Mouse (Mus musculus) hindbrain, embryonic 14.5 days (tissue): ENCODE data around the gene Wwox. TPM values are rescaled to one million over a fixed set of nuclear protein-coding genes. Genes with fewer than 3 reads are reported as not detected.

Source experiments
- ATAC-seq: fragments of 200-750 bp; cut with Nextera tagmentation; 2 replicates; pipeline ENCODE4 v1.8.0; 2017; ENCODE audit warnings: moderate number of reproducible peaks, mild to moderate bottlenecking, moderate TSS enrichment, moderate library complexity; ENCODE audit not compliant: low FRiP score
- DNase-seq: peaks from one replicate; pipeline ENCODE4 v3.0.0-alpha.2; 2015; ENCODE audit warnings: low spot score
- H3K27ac ChIP-seq: fragments of 300-500 bp; sonication (generic); 2 replicates; pipeline ENCODE4 v1.5.1; 2014; ENCODE audit warnings: mild to moderate bottlenecking, moderate library complexity
- H3K27me3 ChIP-seq: fragments of 300-500 bp; sonication (generic); 2 replicates; pipeline ENCODE4 v1.6.1; 2014; ENCODE audit warnings: mild to moderate bottlenecking, low read length, mixed read lengths; ENCODE audit not compliant: control insufficient read depth, insufficient read depth
- H3K36me3 ChIP-seq: fragments of 300-500 bp; sonication (generic); replicated peaks from 2 replicates; pipeline ENCODE4 v1.6.1; 2014; ENCODE audit not compliant: control insufficient read depth, insufficient read depth
- H3K4me1 ChIP-seq: fragments of 300-500 bp; sonication (generic); replicated peaks from 2 replicates; pipeline ENCODE4 v1.6.1; 2014; ENCODE audit warnings: antibody characterized with exemption, low read length, mixed read lengths; ENCODE audit not compliant: control insufficient read depth, insufficient read depth
- H3K4me2 ChIP-seq: fragments of 300-500 bp; sonication (generic); replicated peaks from 2 replicates; pipeline ENCODE4 v1.6.1; 2014; ENCODE audit warnings: mild to moderate bottlenecking, moderate library complexity
- H3K4me3 ChIP-seq: fragments of 300-500 bp; sonication (generic); replicated peaks from 2 replicates; pipeline ENCODE4 v1.5.1; 2014; ENCODE audit warnings: mild to moderate bottlenecking, low read length
- H3K9ac ChIP-seq: fragments of 300-500 bp; sonication (generic); 2 replicates; pipeline ENCODE4 v1.6.1; 2014
- H3K9me3 ChIP-seq: fragments of 300-500 bp; sonication (generic); 2 replicates; pipeline ENCODE4 v1.6.1; 2016; ENCODE audit warnings: low read length; ENCODE audit not compliant: control insufficient read depth
- WGBS: fragments of 180-500 bp; shearing (Covaris S2); extraction: QIAGEN DNeasy Blood & Tissue Kit; methylation state at CpG from one replicate; pipeline ENCODE4 v1.1.7; 2014; 5-methylcytosine and 5-hydroxymethylcytosine counted together
- polyA plus RNA-seq: library from polyadenylated mRNA; unstranded; fragments of >200 nt; fragmentation: Nextera tagmentation; extraction: Ambion mirVana; gene quantifications from 2 replicates; pipeline ENCODE4 v1.2.1, GENCODE M21; 2014

The Wwox gene
- polyA plus RNA-seq, 1 experiment from 2014 or later: 12.7 TPM

DNA sequence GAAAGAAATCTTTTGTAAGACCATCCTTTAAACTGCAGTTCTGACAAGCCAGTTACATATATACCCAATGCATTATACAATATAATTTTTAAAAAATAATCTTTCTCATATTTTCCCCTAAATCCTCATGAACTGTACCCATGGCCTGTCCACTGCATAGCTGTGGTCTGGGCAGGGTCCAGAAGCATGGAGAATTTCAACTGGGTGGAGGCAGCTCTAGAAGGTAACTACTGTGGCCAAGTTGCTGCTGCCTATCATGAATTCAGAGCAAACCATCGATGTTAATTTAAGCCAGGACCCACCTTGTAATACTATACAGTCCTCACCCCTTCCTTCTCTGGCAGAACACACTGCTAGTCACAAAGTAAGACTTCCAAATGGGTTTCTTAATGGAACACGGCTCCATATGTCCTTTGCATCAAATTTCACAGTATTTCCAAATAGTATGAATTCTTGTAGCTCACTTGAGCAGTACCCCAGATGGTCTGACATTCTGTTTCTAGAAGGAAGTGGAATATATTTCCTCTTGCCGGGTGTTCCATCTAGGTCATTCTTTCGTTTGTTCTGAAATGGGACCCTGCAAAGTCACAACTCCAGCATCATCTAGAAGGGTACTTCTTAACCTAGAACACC is 255.2 kb downstream of the Wwox start:
- H3K27ac ChIP-seq: no peak overlapping the region
- no peak overlapping the region for H3K9ac ChIP-seq
- no peaks in the 10 kb centered on the region for H3K4me1 ChIP-seq
- H3K27me3 ChIP-seq: no peaks in the 10 kb centered on the region
- ATAC-seq (no peak), DNase-seq (no peak)
- WGBS: 85% methylated on average over 4 of the region's 4 CpGs
- no peaks in the 10 kb centered on the region for H3K36me3 ChIP-seq
- H3K9me3 ChIP-seq: no peaks in the 10 kb centered on the region
- no peak overlapping the region for H3K4me3 ChIP-seq
- H3K4me2 ChIP-seq: no peak overlapping the region

DNA sequence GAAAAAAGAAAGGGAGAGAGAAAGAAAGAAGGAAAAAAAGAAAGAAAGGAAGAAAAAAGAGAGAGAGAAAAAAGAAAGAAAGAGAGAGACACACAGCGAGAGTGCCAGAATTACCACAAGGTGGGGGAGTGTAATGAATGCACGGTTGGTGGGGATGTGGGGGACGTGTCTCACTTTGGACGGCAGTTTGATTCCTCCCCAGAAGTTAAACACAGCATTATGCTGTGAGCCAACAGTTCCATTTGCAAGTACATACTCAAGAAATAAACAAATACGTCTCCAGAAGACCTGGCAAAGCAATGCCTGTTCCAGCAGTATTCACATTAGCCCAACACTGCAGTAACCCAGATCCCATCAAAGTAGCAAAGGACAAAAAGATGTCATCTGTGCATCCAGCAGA is 264.1 kb downstream of the Wwox start:
- H3K27me3 ChIP-seq: no peaks in the 10 kb centered on the region
- 78% methylated on average over 5 of the region's 5 CpGs for WGBS
- peaks cover 9% of the 10 kb centered on the region; the same call in 1 of the 2 replicates for H3K9me3 ChIP-seq
- ATAC-seq: no peak
- no peaks in the 10 kb centered on the region for H3K36me3 ChIP-seq
- no peak overlapping the region for H3K27ac ChIP-seq
- H3K4me1 ChIP-seq: peaks cover 8% of the 10 kb centered on the region
- H3K4me2 ChIP-seq: no peak overlapping the region
- no peak overlapping the region for H3K4me3 ChIP-seq
- DNase-seq: no peak
- H3K9ac ChIP-seq: no peak overlapping the region

DNA sequence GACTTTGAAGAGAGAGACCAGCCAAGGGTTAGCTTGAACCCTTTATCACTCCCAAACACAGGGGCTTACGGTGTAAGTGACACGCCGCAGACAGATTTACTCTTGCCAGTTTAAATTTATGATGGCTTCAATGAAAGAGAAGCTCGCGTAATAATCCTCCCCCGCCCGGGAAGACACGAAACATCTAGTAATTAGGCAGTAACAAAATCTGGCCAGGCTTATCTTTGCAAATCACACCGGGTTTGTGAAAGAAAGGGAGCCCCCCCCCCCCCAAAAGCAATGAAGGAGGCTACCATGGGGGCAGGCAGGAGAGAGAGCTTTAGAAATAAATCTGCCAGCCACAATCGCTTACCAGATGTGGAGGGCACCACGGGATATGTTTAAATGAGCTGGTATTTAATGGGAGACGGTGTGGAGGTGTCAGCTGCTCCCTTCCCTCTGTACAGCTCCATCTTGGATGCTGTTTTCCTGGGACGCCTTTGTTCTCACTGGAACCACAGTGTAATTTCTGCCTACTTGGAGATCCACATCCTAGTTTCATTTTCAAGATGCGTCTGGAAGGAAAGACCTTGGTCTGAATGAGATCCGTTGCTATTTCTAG is 268.2 kb downstream of the Wwox start:
- ATAC-seq (no peak), DNase-seq (no peak)
- peak overlapping the region; percentile 62 for H3K27ac ChIP-seq
- H3K36me3 ChIP-seq: no peaks in the 10 kb centered on the region
- WGBS: 45% methylated on average over 15 of the region's 15 CpGs
- no peaks in the 10 kb centered on the region for H3K27me3 ChIP-seq
- H3K4me3 ChIP-seq: no peak overlapping the region
- H3K4me2 ChIP-seq: no peak overlapping the region
- H3K9me3 ChIP-seq: no peaks in the 10 kb centered on the region
- no peak overlapping the region for H3K9ac ChIP-seq
- peaks cover 8% of the 10 kb centered on the region for H3K4me1 ChIP-seq

DNA sequence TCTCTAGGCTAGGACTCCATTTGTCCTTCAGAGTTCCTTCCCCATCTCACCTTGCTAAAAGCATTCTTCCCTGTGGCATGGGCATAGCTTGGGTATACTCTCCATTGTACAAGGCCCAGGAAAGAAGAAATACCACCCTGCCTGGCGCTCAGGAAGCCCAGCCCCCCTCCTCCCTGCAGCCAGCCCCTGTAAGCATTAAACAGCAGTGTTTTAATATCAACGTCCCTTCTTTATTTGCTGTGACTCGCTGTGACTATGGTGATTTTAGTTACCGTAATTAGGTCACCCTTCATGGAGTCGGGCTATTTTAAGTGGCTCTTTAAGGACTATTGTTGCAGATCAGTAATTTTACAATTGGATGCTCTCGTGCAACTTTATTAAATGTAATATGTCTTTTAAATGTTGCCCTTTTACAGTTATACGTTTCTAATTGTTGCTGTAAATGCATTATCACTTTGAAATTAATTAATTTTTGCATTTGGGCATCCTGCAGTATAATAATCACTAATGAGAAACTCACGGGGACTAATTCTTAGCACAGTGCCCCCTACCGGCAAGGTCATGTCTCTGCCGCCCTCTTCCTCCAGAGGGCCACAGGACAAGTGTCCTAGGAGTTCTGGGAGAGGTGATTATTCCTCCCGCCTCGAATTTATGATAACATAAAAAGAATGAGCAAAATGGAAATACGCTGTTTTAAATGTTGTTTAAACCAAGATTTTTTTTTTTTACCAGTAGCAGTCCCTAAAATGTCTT is 276.0 kb downstream of the Wwox start:
- Histone ChIP-seq H3K4me2 (no peak overlapping the region), H3K4me1 (no peaks in the 10 kb centered on the region), H3K36me3 (no peaks in the 10 kb centered on the region), H3K27ac (no peak overlapping the region), H3K27me3 (no peaks in the 10 kb centered on the region), H3K9ac (no peak overlapping the region), H3K9me3 (no peaks in the 10 kb centered on the region), H3K4me3 (no peak overlapping the region)
- 61% methylated on average over 13 of the region's 13 CpGs for WGBS
- DNase-seq (no peak), ATAC-seq (no peak)

DNA sequence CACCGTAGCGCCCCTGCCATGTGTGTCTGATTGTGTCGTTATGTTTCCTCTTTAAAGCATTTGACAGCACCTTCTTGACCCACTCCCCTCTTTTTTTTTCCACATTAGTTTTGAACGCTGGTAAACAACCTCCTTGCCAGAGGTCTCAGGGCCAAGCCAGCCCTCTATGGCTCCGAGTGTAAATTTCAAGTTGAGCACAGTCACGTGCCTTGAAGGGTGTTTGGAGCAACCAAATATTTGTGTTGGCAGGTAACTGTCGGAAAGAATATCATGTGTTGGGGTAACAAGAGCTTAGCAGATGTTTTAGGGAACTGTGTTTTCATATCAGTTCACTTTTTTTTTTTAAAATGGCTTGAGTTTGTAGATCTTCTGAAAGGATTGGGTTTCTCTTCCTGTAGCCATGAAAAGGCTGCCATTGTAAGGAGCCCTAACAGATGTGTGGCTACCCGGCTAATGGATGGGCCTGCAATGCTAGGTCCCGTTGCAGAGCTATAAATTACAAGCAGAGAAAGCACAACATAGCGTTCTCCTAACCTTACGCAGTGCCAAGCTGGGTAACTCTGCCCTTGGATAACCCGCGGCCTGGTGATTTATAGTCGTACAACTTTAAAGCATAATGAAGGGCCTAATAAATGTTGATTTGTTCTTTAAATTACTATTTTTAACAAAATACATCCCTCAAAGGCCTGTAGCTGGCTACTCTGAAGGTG is 277.2 kb downstream of the Wwox start:
- Histone ChIP-seq H3K36me3 (no peaks in the 10 kb centered on the region), H3K4me3 (no peak overlapping the region), H3K27me3 (no peaks in the 10 kb centered on the region), H3K4me1 (no peaks in the 10 kb centered on the region), H3K4me2 (no peak overlapping the region), H3K9me3 (no peaks in the 10 kb centered on the region), H3K9ac (no peak overlapping the region), H3K27ac (no peak overlapping the region)
- 85% methylated on average over 14 of the region's 14 CpGs for WGBS
- DNase-seq (no peak), ATAC-seq (no peak)

DNA sequence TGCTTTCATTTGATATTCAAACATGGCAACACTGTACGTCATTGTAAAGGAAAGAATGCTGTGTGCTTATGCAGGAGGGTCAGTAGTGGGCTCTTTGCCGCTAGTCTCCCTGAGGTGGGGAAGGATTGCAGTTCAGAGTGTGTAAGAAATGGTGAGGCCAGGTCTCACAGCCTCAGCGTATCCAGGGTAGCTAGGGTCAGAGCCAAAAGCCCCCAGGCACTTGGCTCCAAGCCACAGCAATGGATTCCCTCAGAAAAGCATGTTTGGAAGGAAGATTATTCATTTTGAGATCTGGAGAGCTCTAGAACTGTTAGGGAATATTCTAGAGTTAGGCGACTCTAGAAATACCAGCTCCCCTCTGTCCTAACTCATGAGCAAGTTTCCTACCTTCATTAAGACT is 279.4 kb downstream of the Wwox start:
- Histone ChIP-seq H3K27ac (no peak overlapping the region), H3K36me3 (no peaks in the 10 kb centered on the region), H3K4me1 (no peaks in the 10 kb centered on the region), H3K4me2 (no peak overlapping the region), H3K9ac (no peak overlapping the region), H3K4me3 (no peak overlapping the region), H3K9me3 (no peaks in the 10 kb centered on the region), H3K27me3 (no peaks in the 10 kb centered on the region)
- WGBS: 78% methylated on average over 4 of the region's 4 CpGs
- DNase-seq (no peak), ATAC-seq (no peak)

DNA sequence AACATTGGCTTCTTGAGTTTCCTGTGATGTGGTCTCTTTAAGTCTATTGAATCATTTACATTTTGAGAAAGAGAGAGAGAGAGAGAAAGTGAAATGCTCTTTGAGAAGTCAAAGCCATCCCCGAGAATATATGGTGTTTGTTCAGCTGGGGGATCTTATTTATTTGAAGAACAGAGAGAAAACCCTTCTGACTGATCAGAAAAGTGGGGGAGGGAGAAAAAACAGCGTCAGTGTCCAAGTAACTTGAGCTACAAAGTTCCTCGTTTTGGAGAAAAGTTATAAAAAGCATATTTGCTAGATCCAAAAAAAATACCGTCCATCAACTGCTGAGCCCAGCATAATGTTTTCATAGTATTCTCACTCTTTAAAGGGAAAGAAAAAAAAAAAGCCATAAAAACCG is 283.2 kb downstream of the Wwox start:
- Histone ChIP-seq H3K4me2 (no peak overlapping the region), H3K27me3 (no peaks in the 10 kb centered on the region), H3K27ac (no peak overlapping the region), H3K9me3 (no peaks in the 10 kb centered on the region), H3K9ac (no peak overlapping the region), H3K36me3 (no peaks in the 10 kb centered on the region), H3K4me3 (no peak overlapping the region), H3K4me1 (no peaks in the 10 kb centered on the region)
- WGBS: 73% methylated on average over 5 of the region's 5 CpGs
- ATAC-seq (no peak), DNase-seq (no peak)

DNA sequence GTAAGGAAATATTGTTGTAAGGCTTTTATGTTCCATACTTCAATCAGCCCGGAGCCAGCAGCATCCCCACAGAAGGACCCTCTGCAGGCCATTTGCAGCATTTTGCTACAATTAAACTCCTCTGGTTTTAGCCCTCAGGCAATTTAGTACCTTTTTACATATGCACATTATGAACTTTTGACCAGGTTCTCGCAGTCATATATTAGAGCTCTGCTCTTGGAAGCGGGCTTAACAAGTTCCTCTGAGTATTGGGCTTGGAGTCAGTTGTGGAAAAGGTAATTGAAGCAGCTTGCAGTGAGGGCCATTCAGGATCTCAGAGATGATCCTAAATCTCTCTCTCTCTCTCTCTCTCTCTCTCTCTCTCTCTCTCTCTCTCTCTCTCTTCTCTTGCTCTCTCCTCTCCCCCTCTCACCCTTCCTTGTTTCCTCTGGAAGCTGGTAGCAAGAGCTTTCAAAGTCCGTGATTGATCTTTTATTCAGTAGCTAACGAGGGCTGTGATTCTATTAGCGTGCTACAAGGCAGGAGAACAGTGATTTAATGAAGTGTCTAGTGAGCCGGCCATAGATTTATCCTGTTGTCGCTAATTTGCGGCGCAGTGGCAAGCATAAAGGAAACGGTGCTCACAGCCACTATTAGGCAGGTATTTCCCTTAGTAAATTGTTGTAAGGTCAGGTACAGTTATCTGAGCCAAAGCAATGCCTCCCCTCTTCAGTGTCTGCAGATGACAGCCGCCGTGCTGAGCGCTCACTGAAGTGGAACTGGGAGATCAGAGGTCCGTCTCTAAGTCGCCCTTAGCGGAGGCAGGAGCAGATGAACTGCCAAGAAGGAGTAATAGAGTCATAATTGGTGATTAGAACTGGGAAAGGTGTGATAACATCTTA is 292.0 kb downstream of the Wwox start:
- no peaks in the 10 kb centered on the region for H3K36me3 ChIP-seq
- H3K9ac ChIP-seq: no peak overlapping the region
- no peak for DNase-seq
- peaks cover 18% of the 10 kb centered on the region; the same call in 1 of the 2 replicates for H3K4me1 ChIP-seq
- no peak overlapping the region for H3K4me3 ChIP-seq
- no peak overlapping the region; the same call in 1 of the 2 replicates for H3K27ac ChIP-seq
- no peaks in the 10 kb centered on the region for H3K9me3 ChIP-seq
- H3K27me3 ChIP-seq: peaks cover 3% of the 10 kb centered on the region; the same call in 1 of the 2 replicates
- no peak for ATAC-seq
- H3K4me2 ChIP-seq: peak overlapping the region; percentile 32
- 28% methylated on average over 17 of the region's 17 CpGs for whole genome bisulfite sequencing
